Mouse (Mus musculus): ENCODE results near the gene Rrad. TPM values are rescaled to one million over a fixed set of nuclear protein-coding genes. Genes with fewer than 3 reads are reported as not detected.

Gene Rrad
- polyA plus RNA-seq, 1 experiment from 2014 or later = 3.7 TPM

DNA sequence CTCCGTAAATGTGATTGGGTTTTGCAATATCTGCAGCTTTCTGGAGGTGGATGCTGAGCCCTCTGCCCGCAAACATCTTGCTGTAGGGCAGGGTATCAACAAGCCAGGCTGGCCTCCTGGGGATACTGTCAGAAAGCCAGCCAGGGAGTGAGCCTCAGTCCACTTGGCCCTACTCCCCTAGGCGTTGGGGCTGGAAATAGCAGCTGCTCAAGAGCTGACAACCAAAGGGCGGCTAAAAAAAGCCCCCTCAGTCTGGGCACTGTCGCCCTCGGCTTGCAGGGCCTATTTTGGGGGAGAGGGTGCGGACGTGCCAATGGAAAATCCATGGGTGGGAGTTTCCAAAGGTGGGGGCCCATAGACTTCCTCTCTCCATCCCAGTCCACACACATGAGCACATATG, 21.9 kb downstream of the Rrad start:
- Histone ChIP-seq H3K9me3 (no peaks in the 10 kb centered on the region), H3K4me1 (replicated peaks) (no peaks in the 10 kb centered on the region), H3K36me3 (no peaks in the 10 kb centered on the region), H3K4me2 (no peak overlapping the region), H3K27ac (replicated peaks) (no peak overlapping the region), H3K9ac (no peak overlapping the region), H3K27me3 (no peaks in the 10 kb centered on the region), H3K4me3 (no peak overlapping the region)
- 71% methylated on average over 8 of the region's 8 CpGs for WGBS
- ATAC-seq (ENCODE audit: low read depth) = no peak

DNA sequence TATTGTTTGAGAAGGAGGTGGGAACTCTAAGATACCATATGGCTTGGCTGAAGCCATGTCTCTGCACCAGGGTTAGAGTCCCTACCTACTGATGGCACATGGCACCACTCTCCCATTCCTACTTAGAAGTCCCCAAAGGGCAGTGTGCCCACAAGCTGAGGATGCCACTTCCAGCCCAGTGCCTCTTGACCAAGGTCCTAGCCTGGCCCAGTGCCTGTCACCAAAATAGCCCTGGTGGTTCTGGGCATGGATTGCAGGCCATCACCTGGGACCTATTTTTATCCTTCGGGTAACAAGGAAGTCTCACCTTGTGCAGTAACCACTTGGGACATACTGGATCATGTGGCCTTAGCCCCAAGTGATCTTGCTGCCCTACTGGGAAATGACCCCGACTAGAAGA, 23.2 kb downstream of the Rrad start:
- 79% methylated on average over 2 of the region's 2 CpGs for WGBS
- H3K4me1 ChIP-seq (replicated peaks) = no peaks in the 10 kb centered on the region
- H3K4me3 ChIP-seq = no peak overlapping the region
- H3K9ac ChIP-seq = no peak overlapping the region
- no peaks in the 10 kb centered on the region for H3K9me3 ChIP-seq
- no peak overlapping the region for H3K4me2 ChIP-seq
- no peak for ATAC-seq (ENCODE audit: low read depth)
- no peaks in the 10 kb centered on the region for H3K27me3 ChIP-seq
- H3K27ac ChIP-seq (replicated peaks) = no peak overlapping the region
- H3K36me3 ChIP-seq = no peaks in the 10 kb centered on the region

DNA sequence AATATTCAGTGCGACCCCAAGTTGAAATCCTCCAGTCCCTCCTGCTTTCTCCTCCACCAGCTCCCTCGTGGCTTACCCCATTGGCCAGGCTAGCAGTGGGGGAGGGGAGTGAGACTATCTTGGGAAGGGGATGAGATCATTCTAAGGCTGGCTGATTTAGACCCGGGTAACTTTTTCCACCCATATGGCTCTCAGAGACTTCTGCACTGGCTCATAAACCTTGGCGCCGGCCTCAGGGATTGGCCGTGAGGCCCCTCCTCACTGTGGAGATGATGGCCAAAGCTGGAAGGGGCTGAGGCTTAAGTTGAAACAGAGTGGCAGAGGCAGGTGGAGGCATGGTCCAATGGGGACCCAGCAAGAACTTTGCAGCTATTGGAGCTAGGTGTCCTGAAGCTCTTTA, 24.8 kb downstream of the Rrad start:
- Histone ChIP-seq H3K27me3 (peaks cover 6% of the 10 kb centered on the region; the same call in 1 of the 2 replicates), H3K4me2 (no peak overlapping the region), H3K4me1 (replicated peaks) (peaks cover 13% of the 10 kb centered on the region), H3K4me3 (no peak overlapping the region), H3K9ac (no peak overlapping the region), H3K36me3 (no peaks in the 10 kb centered on the region), H3K9me3 (no peaks in the 10 kb centered on the region), H3K27ac (replicated peaks) (no peak overlapping the region)
- ATAC-seq (ENCODE audit: low read depth) = no peak
- 44% methylated on average over 6 of the region's 6 CpGs for WGBS

DNA sequence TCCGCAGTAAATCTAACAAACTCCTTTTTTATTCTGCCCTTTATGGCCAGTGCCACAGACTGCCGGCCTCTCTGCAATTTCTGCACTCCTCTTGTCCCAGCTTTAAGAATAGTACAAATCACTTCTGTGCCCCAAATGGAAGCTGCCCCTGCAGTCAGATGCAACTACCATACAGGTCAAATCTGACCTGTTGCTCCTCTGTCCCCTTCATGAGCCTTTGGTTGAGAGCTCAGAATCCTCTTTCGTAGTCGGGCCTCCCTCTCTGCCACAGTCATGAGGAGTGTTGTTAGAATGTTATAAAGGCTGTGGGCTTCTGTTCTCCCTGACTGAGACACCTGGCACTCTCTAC, 27.9 kb downstream of the Rrad start:
- Histone ChIP-seq H3K9me3 (no peaks in the 10 kb centered on the region), H3K9ac (no peak overlapping the region), H3K27me3 (peaks cover 10% of the 10 kb centered on the region; the same call in 1 of the 2 replicates), H3K36me3 (no peaks in the 10 kb centered on the region), H3K27ac (replicated peaks) (no peak overlapping the region), H3K4me2 (no peak overlapping the region), H3K4me3 (no peak overlapping the region), H3K4me1 (replicated peaks) (peaks cover 13% of the 10 kb centered on the region)
- no peak for ATAC-seq (ENCODE audit: low read depth)
- 58% methylated on average over 4 of the region's 4 CpGs for WGBS

DNA sequence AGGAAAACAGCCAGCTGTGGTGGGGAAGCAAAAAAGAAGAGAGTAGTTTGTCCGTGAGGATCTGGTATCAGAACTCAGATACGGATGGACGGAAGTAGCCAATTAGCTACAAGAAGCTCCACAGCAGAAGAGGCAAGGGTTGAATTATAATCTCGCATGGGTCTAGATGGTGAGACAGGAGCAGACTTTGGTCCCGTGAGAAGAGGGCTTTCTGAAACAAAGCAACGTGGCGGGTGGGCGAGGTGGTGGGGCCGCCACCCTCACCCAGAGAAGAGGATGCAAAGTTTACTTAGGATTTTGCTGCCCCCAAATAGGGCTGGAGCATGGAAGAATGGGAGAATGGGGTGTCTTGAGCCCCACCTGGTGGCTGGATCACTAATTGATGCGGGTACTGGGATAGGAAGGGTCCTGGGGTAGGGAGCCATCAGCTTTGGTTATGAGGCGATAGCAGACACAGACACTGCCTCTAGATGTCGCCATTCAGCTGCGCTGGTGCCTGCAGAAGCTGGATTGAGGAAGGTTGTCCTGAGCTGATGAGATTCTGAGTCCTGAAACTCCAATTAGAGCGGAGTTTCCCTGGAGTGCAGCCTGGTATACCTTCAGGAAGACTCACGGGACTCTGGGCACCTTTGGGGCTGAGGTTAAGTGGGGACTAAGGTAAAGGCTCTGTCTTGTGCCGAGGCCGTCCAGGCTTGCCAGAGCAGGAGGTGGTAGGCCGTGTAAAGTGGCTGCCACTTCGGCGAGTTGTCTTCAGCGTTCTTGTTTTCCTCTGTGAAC, 28.5 kb downstream of the Rrad start:
- Histone ChIP-seq H3K4me3 (peak overlapping the region; percentile 7; the same call in 1 of the 2 replicates), H3K27me3 (peaks cover 10% of the 10 kb centered on the region; the same call in 1 of the 2 replicates), H3K27ac (replicated peaks) (no peak overlapping the region), H3K4me2 (peak overlapping the region; percentile 46), H3K4me1 (replicated peaks) (peaks cover 13% of the 10 kb centered on the region), H3K9ac (peak overlapping the region; percentile 27; the same call in 1 of the 2 replicates), H3K36me3 (0 out of 2 replicates have a peak, but pooled peaks cover 2% of the 10 kb centered on the region), H3K9me3 (no peaks in the 10 kb centered on the region)
- peak; percentile 92 for ATAC-seq (ENCODE audit: low read depth)
- WGBS = 21% methylated on average over 21 of the region's 21 CpGs

DNA sequence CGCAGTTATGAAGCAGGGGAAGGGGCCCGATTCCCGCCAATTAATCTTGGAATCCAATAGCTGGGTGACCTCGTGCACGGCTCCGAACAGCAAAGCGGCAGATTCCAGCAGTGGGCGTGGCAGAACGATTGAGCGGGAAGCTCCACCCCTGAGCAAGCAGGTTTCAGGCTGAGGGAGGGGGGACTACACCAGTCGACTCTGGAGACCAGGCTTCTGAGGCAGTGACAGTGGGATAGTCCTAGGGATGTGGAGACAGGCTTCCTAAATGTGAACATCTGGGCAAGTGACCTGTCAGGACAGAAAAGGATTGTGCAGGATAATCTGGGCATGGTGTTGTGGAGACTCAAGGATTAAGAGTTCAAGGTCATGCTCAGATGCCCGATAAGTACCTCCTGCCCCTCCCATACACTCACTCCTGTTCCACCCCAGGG, 29.2 kb downstream of the Rrad start:
- ATAC-seq (ENCODE audit: low read depth) = peak; percentile 58
- Histone ChIP-seq H3K9me3 (no peaks in the 10 kb centered on the region), H3K9ac (no peak overlapping the region), H3K4me2 (peak overlapping the region; percentile 46), H3K4me1 (replicated peaks) (peaks cover 13% of the 10 kb centered on the region), H3K4me3 (peak overlapping the region; percentile 11; the same call in 1 of the 2 replicates), H3K27me3 (peaks cover 10% of the 10 kb centered on the region; the same call in 1 of the 2 replicates), H3K36me3 (0 out of 2 replicates have a peak, but pooled peaks cover 5% of the 10 kb centered on the region), H3K27ac (replicated peaks) (no peak overlapping the region)
- WGBS = 2% methylated on average over 12 of the region's 12 CpGs

DNA sequence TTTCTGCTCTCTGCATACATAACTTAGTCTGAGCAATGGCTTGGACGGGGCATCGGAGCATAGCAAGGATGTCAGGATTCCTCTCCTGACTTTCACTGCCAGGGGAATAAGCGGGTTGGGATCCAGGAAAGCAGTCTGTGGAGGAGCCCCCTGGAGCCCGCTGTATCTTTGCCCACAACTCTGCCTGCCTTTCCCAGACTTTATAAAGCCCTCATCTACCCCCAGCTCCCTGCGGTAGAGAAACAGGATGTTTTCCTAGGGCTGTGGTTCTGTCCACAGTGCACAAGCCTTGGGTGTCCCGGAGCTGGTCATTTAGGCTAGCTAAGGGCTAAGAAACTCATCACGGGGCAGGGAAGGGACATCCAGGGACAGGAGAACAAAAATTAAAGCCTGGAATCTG, 29.7 kb downstream of the Rrad start:
- 18% methylated on average over 7 of the region's 7 CpGs for WGBS
- Histone ChIP-seq H3K9me3 (no peaks in the 10 kb centered on the region), H3K27ac (replicated peaks) (no peak overlapping the region), H3K4me3 (0 out of 2 replicates have a peak overlapping the region, but pooled peaks have one; percentile 11), H3K27me3 (peaks cover 10% of the 10 kb centered on the region; the same call in 1 of the 2 replicates), H3K9ac (no peak overlapping the region), H3K36me3 (peaks cover 9% of the 10 kb centered on the region), H3K4me1 (replicated peaks) (peaks cover 13% of the 10 kb centered on the region), H3K4me2 (peak overlapping the region; percentile 46)
- ATAC-seq (ENCODE audit: low read depth) = no peak

DNA sequence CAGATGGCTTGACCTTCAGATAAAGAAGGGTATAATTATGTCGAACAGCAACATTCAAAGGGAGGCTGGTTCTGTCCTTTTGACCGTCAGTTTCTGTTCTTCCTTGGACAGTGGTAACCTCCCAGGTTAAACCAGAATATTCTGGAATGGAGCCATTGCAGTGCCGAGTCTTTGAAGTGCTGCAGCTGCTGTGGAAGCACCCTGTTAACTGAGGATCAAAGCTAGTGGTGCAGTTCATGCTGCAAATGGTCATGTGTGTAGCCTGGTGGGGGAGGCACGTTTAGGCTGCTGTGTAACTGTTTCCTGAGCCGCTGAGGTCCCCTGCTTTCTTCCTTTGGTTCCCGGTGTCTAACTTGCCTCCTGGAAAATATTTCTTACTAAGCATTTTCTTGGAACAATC, 32.6 kb downstream of the Rrad start:
- H3K36me3 ChIP-seq = peaks cover 34% of the 10 kb centered on the region
- no peak for ATAC-seq (ENCODE audit: low read depth)
- peaks cover 13% of the 10 kb centered on the region for H3K4me1 ChIP-seq (replicated peaks)
- WGBS = 64% methylated on average over 6 of the region's 6 CpGs
- no peak overlapping the region for H3K27ac ChIP-seq (replicated peaks)
- peaks cover 10% of the 10 kb centered on the region; the same call in 1 of the 2 replicates for H3K27me3 ChIP-seq
- no peak overlapping the region for H3K9ac ChIP-seq
- no peak overlapping the region for H3K4me2 ChIP-seq
- H3K4me3 ChIP-seq = no peak overlapping the region
- no peaks in the 10 kb centered on the region for H3K9me3 ChIP-seq

DNA sequence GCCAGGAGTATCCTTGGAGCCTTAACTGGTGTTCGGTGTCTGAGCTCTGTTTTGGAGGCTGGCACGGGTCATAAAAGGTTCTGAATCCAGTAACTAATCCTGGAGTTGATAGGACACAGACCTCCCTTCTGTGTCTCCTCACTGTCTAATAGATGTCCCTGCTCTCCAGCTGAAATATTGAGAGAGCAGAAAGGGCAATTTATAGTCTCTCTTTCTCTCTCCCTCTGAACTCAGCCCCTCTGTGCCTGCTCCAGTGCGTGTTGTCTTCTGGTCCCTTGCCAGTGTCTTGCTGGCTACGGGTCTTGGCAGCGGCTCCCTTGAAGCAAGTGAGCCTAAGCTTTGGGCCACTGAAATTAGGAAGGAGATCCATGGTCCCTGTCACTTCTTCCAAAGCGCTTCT, 33.5 kb downstream of the Rrad start:
- Histone ChIP-seq H3K4me1 (replicated peaks) (peaks cover 14% of the 10 kb centered on the region), H3K27ac (replicated peaks) (no peak overlapping the region), H3K9me3 (no peaks in the 10 kb centered on the region), H3K9ac (no peak overlapping the region), H3K4me3 (no peak overlapping the region), H3K36me3 (peaks cover 36% of the 10 kb centered on the region), H3K27me3 (peaks cover 10% of the 10 kb centered on the region; the same call in 1 of the 2 replicates), H3K4me2 (no peak overlapping the region)
- no peak for ATAC-seq (ENCODE audit: low read depth)
- whole genome bisulfite sequencing = 83% methylated on average over 6 of the region's 6 CpGs

DNA sequence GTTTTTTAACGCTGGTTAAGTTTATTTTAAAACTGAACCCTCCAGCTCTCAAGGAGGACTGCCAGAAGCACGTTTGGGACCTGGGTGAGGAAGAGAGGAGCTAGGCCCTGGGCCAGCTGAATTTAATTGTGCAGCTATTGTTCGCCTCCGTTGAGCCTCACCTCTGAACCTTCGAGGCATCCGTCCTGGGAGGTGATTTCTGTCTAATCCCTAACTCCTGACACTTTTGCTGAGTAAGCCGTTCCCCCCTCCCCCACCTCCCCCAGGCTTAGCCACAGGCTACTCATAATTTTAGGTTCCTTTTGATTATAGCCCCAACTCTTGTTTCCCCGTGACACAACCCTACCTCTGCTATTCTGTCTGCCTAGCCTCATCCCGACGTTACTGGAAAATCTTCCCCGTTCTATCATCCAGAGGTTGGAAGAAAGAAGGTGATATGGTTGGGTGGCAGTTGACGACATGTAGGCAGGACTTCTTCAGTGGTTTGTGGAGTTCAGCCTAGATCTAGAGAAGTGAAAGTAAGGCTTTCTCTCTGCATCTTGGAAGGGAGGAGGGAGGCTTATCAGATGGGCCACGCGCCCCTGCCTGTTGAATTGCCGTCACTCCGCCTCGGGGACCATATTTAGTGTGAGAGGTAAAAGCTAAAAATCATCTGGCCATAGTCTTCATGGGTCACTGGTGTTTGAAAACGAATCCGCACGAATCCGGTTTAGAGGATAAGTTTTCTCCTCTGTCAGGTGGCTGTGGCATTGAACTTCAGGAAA, 35.2 kb downstream of the Rrad start:
- H3K9me3 ChIP-seq = no peaks in the 10 kb centered on the region
- peaks cover 11% of the 10 kb centered on the region for H3K4me1 ChIP-seq (replicated peaks)
- no peaks in the 10 kb centered on the region for H3K27me3 ChIP-seq
- peaks cover 36% of the 10 kb centered on the region for H3K36me3 ChIP-seq
- no peak for ATAC-seq (ENCODE audit: low read depth)
- 86% methylated on average over 21 of the region's 21 CpGs for WGBS
- no peak overlapping the region for H3K27ac ChIP-seq (replicated peaks)
- no peak overlapping the region for H3K4me2 ChIP-seq
- no peak overlapping the region for H3K9ac ChIP-seq
- H3K4me3 ChIP-seq = no peak overlapping the region

DNA sequence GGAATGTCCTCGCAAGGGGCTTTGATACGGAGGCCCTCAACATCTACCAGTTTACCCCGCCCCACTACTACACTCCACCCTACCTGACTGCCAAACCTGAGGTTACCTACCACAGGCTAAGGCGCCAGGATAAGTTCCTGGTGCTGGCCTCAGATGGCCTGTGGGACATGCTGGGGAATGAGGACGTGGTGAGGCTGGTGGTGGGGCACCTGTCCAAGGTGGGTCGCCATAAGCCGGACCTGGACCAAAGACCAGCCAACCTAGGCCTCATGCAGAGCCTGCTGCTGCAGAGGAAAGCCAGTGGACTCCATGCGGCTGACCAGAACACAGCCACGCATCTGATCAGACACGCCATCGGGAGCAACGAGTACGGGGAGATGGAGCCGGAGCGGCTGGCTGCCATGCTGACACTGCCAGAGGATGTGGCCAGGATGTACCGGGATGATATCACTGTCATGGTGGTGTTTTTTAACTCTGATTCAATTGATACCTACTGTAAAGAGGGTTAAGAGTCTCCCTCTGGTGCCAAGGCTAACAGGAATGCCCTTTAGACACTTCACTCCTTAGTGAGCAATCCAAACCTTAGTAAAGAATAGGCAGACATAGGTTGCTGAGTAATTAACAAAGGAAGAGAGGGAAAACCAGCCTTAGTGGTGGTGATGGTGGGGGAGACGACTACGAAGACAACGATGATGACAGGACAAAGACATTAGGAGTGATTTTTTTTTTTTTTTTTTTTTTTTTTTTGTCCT, 36.3 kb downstream of the Rrad start:
- Histone ChIP-seq H3K4me3 (no peak overlapping the region), H3K9me3 (no peaks in the 10 kb centered on the region), H3K9ac (no peak overlapping the region), H3K36me3 (peaks cover 36% of the 10 kb centered on the region), H3K27ac (replicated peaks) (no peak overlapping the region), H3K4me2 (no peak overlapping the region), H3K4me1 (replicated peaks) (peaks cover 15% of the 10 kb centered on the region), H3K27me3 (no peaks in the 10 kb centered on the region)
- WGBS = 93% methylated on average over 19 of the region's 19 CpGs
- no peak for ATAC-seq (ENCODE audit: low read depth)

Data from neural tube, embryonic 13.5 days (tissue).